Mouse (Mus musculus): Measurements from ENCODE around the gene Metrn.

Metrn gene

GRCm38 (mm10) chr17:25777948-25778347 is 19.0 kb downstream of the Metrn start:
- in situ Hi-C loops (cut with MboI, MseI), result no loop called here

GRCm38 (mm10) chr17:25775318-25776062 is 21.4 kb downstream of the Metrn start:
- in situ Hi-C loops (cut with MboI, MseI), result no loop called here

GRCm38 (mm10) chr17:25773549-25774120 is 23.3 kb downstream of the Metrn start, which contains the start of gene Narfl:
Gene Narfl (plus strand): TSS chr17:25773776.
- in situ Hi-C loops (cut with MboI, MseI), result no loop called here

GRCm38 (mm10) chr17:25769331-25769730 is 27.6 kb downstream of the Metrn start:
- in situ Hi-C loops (cut with MboI, MseI), result loop anchor here (5.0 kb wide), 1 partner anchor 33 kb away; no protein-coding TSS in a partner anchor

- in situ Hi-C loops (cut with MboI, MseI), result loop anchor here (5.0 kb wide), 1 partner anchor 36 kb away; no protein-coding TSS in a partner anchor
Observed at GRCm38 (mm10) chr17:25765886-25766285, 31.1 kb downstream of the Metrn start.

- in situ Hi-C loops (cut with MboI, MseI), result no loop called here
Observed at GRCm38 (mm10) chr17:25762591-25762990, 34.3 kb downstream of the Metrn start.

GRCm38 (mm10) chr17:25761561-25761970 is 35.4 kb downstream of the Metrn start:
- in situ Hi-C loops (cut with MboI, MseI), result no loop called here

- in situ Hi-C loops (cut with MboI, MseI), result no loop called here
Observed at GRCm38 (mm10) chr17:25760148-25760547, 36.8 kb downstream of the Metrn start.

GRCm38 (mm10) chr17:25757691-25758090 is 39.2 kb downstream of the Metrn start:
- in situ Hi-C loops (cut with MboI, MseI), result no loop called here

- in situ Hi-C loops (cut with MboI, MseI), result no loop called here
Observed at GRCm38 (mm10) chr17:25756378-25757242, 40.3 kb downstream of the Metrn start.

GRCm38 (mm10) chr17:25755627-25756377 is 41.1 kb downstream of the Metrn start:
- in situ Hi-C loops (cut with MboI, MseI), result no loop called here

- in situ Hi-C loops (cut with MboI, MseI), result no loop called here
Observed at GRCm38 (mm10) chr17:25755086-25755485, 41.9 kb downstream of the Metrn start.

- in situ Hi-C loops (cut with MboI, MseI), result no loop called here
Observed at GRCm38 (mm10) chr17:25754241-25754640, 42.7 kb downstream of the Metrn start, which contains the start of gene Msln. Gene Msln (minus strand): TSS chr17:25754378.

- in situ Hi-C loops (cut with MboI, MseI), result no loop called here
Observed at GRCm38 (mm10) chr17:25751446-25751845, 45.5 kb downstream of the Metrn start.

GRCm38 (mm10) chr17:25749314-25749713 is 47.6 kb downstream of the Metrn start:
- in situ Hi-C loops (cut with MboI, MseI), result no loop called here

- in situ Hi-C loops (cut with MboI, MseI), result no loop called here
Observed at GRCm38 (mm10) chr17:25748238-25748637, 48.7 kb downstream of the Metrn start.

- in situ Hi-C loops (cut with MboI, MseI), result no loop called here
Observed at GRCm38 (mm10) chr17:25744311-25744710, 52.6 kb downstream of the Metrn start.

- in situ Hi-C loops (cut with MboI, MseI), result no loop called here
Observed at GRCm38 (mm10) chr17:25743831-25744230, 53.1 kb downstream of the Metrn start.

Data from T-helper 17 cell (primary cell).